ENCODE assay signal across 8 mouse cellular contexts in the genomic region with DNA sequence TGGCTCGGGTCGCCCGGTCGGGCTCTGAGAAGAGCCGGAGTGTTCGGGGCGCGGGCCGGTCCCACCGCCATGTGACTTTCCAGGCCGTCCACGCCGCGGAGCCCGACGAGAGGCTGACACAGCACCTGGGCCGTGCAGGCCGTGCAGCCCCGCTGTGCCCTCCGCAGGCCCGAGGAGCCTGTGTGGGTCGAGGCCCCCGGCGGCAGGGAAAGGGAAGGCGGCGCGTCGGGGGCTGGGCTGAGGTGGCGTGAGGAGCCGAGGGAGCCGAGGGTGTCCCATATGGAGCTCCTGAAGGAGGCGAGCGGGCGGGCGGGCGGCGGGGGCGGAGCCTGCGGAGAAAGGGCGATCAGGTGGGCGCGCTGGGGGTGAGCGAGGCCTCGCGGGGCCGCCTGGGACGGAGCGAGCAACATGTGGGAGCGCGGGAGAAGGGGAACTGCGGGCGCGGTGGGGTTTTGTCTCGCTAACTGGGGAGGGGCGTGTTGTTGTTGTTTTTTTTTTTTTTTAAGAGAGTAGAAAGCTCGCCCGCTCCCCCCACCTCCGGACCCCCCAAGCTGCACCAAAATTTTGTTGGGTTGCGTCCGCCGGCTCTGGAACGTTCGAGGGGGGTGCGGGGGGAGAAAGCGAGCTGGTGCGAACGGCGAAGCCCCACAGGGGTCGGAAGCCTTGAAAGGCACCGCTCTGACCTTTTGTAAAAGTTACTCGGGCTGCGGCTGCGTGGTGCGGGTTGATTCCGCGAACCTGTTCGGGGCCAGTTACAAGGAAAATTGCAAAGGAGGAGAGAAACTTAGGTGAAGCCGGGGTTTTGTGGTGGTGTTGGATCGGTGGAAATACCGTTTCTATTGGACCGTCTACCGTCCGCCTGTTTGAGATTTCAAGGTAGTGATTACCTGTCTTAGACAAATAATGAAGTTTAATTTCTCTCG. TPM values are rescaled to one million over a fixed set of nuclear protein-coding genes. Genes with fewer than 3 reads are reported as not detected.
DNase-seq lines count a peak whose midpoint lies in the region; ATAC-seq and TF ChIP-seq lines count a peak whose summit lies in the region.

No protein-coding gene starts in this region.

- no peaks in the 10 kb centered on the region for H3K9me3 ChIP-seq in intestine, postnatal 0 days (ENCODE audit: control insufficient read depth)
- no peaks in the 10 kb centered on the region for H3K9me3 ChIP-seq in liver, embryonic 11.5 days (ENCODE audit: control insufficient read depth, low read length)
- H3K9me3 ChIP-seq in stomach, embryonic 16.5 days (replicated peaks; ENCODE audit: control insufficient read depth, low read length), result no peaks in the 10 kb centered on the region

- peak overlapping the region; percentile 93 for H3K9ac ChIP-seq in intestine, postnatal 0 days (ENCODE audit: low read depth, low read length)
- H3K9ac ChIP-seq in liver, embryonic 11.5 days (ENCODE audit: low read depth, low read length), result peak overlapping the region; percentile 97
- peak overlapping the region; percentile 93 for H3K9ac ChIP-seq in stomach, embryonic 16.5 days (ENCODE audit: low read length)

- no peaks in the 10 kb centered on the region for H3K36me3 ChIP-seq in intestine, postnatal 0 days (ENCODE audit: control insufficient read depth, insufficient read depth)
- H3K36me3 ChIP-seq in liver, embryonic 11.5 days (ENCODE audit: control insufficient read depth, insufficient read depth, low read length), result no peaks in the 10 kb centered on the region; the same call in 1 of the 2 replicates
- no peaks in the 10 kb centered on the region for H3K36me3 ChIP-seq in stomach, embryonic 16.5 days (ENCODE audit: control insufficient read depth, insufficient read depth, low read length)

- peak; percentile 78 for ATAC-seq in intestine, postnatal 0 days
- peak; percentile 83 for ATAC-seq in liver, embryonic 11.5 days (replicated peaks; ENCODE audit: low FRiP score)
- ATAC-seq in monocyte, adult 5-6 weeks (replicated peaks; ENCODE audit: insufficient number of reproducible peaks, low FRiP score, low TSS enrichment, poor library complexity, severe bottlenecking), result peak; percentile 29; the same call in 1 of the 2 replicates
- ATAC-seq in stomach, embryonic 16.5 days (ENCODE audit: insufficient read depth, low FRiP score), result peak; percentile 84

- H3K27ac ChIP-seq in intestine, postnatal 0 days (ENCODE audit: low read depth, low read length), result peak overlapping the region; percentile 96
- H3K27ac ChIP-seq in liver, embryonic 11.5 days (ENCODE audit: low read depth, low read length), result peak overlapping the region; percentile 98
- H3K27ac ChIP-seq in stomach, embryonic 16.5 days (ENCODE audit: low read length), result peak overlapping the region; percentile 98

- TF ChIP-seq CTCF in intestine, postnatal 0 days (IDR thresholded peaks at IDR 0.05; ENCODE audit: low read depth), result no peak

- intact Hi-C loops in gastrocnemius, postnatal 14 days (cut with DNase I; ENCODE audit: low total_unique reads), result loop anchor here (5.0 kb wide), 1 partner anchor 1361 kb away; the partner anchor contains the start of gene Adcy6

- H3K27me3 ChIP-seq in intestine, postnatal 0 days (replicated peaks; ENCODE audit: control insufficient read depth, insufficient read depth, low read length), result no peaks in the 10 kb centered on the region
- H3K27me3 ChIP-seq in liver, embryonic 11.5 days (replicated peaks; ENCODE audit: control insufficient read depth, insufficient read depth, low read length), result no peaks in the 10 kb centered on the region
- H3K27me3 ChIP-seq in stomach, embryonic 16.5 days (ENCODE audit: control insufficient read depth, insufficient read depth, low read length), result no peaks in the 10 kb centered on the region

- H3K4me3 ChIP-seq in intestine, postnatal 0 days (ENCODE audit: low read depth, low read length), result peak overlapping the region; percentile 78
- H3K4me3 ChIP-seq in liver, embryonic 11.5 days (ENCODE audit: low read depth, low read length), result peak overlapping the region; percentile 96
- H3K4me3 ChIP-seq in stomach, embryonic 16.5 days (replicated peaks; ENCODE audit: low read length), result peak overlapping the region; percentile 86

- under 1% methylated on average over 83 of the region's 84 CpGs for WGBS in intestine, postnatal 0 days
- under 1% methylated on average over 83 of the region's 84 CpGs for WGBS in liver, embryonic 11.5 days
- under 1% methylated on average over 84 of the region's 84 CpGs for WGBS in stomach, embryonic 16.5 days

- DNase-seq in right cerebral cortex, adult 2 months (ENCODE audit: low spot score in 2 of 2), result peak; percentile 13 to 21
- DNase-seq in right cerebral cortex, postnatal 25 days, result no peak
- DNase-seq in cerebellum, postnatal 25 days, result peak; percentile 36 to 79
- peak; percentile 69 for DNase-seq in gastrocnemius, postnatal 14 days
- DNase-seq in liver, embryonic 11.5 days (ENCODE audit: low spot score), result peak; percentile 91

- H3K4me2 ChIP-seq in intestine, postnatal 0 days (replicated peaks; ENCODE audit: low read depth), result peak overlapping the region; percentile 76
- peak overlapping the region; percentile 83 for H3K4me2 ChIP-seq in liver, embryonic 11.5 days
- H3K4me2 ChIP-seq in stomach, embryonic 16.5 days (ENCODE audit: low read depth, low read length), result peak overlapping the region; percentile 71

- no peaks in the 10 kb centered on the region for H3K4me1 ChIP-seq in intestine, postnatal 0 days (replicated peaks; ENCODE audit: control insufficient read depth, insufficient read depth, low read length)
- H3K4me1 ChIP-seq in liver, embryonic 11.5 days (replicated peaks; ENCODE audit: control insufficient read depth, insufficient read depth, low read length), result peaks cover 3% of the 10 kb centered on the region; the same call in 1 of the 2 replicates
- H3K4me1 ChIP-seq in stomach, embryonic 16.5 days (ENCODE audit: control insufficient read depth, insufficient read depth, low read length), result peaks cover 3% of the 10 kb centered on the region; the same call in 1 of the 2 replicates

RNA-seq across cellular contexts. Expression of gene Larp4, which starts 3.4 kb away (rescaled TPM):
- total RNA-seq in gastrocnemius, postnatal 14 days (2021), result 10 to 100 TPM; 40.4 to 41.9 TPM
- 29.7 and 32.5 TPM in 2 replicates for polyA plus RNA-seq in intestine, postnatal 0 days (2015; fragmentation: Nextera tagmentation; extraction: Ambion mirVana)
- 52.0 and 57.0 TPM in 2 replicates for polyA plus RNA-seq in liver, embryonic 11.5 days (2014; fragmentation: Nextera tagmentation; extraction: Ambion mirVana)
- 49.3 to 57.6 TPM (median 49.7 TPM) in 3 replicates for total RNA-seq in monocyte, adult 5-6 weeks (2017)
- 34.2 and 37.4 TPM in 2 replicates for polyA plus RNA-seq in stomach, embryonic 16.5 days (2015; fragmentation: Nextera tagmentation; extraction: Ambion mirVana)

RNA-seq across cellular contexts. Expression of gene Fam186a, which starts 6.4 kb away (rescaled TPM):
- under 1 TPM; 0.04 to 0.07 TPM for total RNA-seq in gastrocnemius, postnatal 14 days (2021)
- not detected in 2 replicates for polyA plus RNA-seq in intestine, postnatal 0 days (2015; fragmentation: Nextera tagmentation; extraction: Ambion mirVana)
- polyA plus RNA-seq in liver, embryonic 11.5 days (2014; fragmentation: Nextera tagmentation; extraction: Ambion mirVana), result not detected in 2 replicates
- total RNA-seq in monocyte, adult 5-6 weeks (2017), result not detected in 3 replicates
- polyA plus RNA-seq in stomach, embryonic 16.5 days (2015; fragmentation: Nextera tagmentation; extraction: Ambion mirVana), result not detected in 2 replicates

Comparison
In these comparisons a context has a peak if more than half of its experiments do, and no peak if none do; other contexts are left out.
1. ATAC-seq: peak in every context shown above with its lines; median percentile 84 in stomach, embryonic 16.5 days; 83 in liver, embryonic 11.5 days; 78 in intestine, postnatal 0 days; 29 in monocyte, adult 5-6 weeks.